Mouse (Mus musculus): ENCODE data around the gene Glmp. TPM values are rescaled to one million over a fixed set of nuclear protein-coding genes. Genes with fewer than 3 reads are reported as not detected.
"Not testable (repeated sequence)": the region's sequence is repeated elsewhere in the genome, so short reads cannot be mapped to it uniquely, and the experiment has no call there.

Gene Glmp
- 209 and 236 TPM in 2 replicates for polyA plus RNA-seq (2015; fragmentation: Nextera tagmentation; extraction: Ambion mirVana)

DNA sequence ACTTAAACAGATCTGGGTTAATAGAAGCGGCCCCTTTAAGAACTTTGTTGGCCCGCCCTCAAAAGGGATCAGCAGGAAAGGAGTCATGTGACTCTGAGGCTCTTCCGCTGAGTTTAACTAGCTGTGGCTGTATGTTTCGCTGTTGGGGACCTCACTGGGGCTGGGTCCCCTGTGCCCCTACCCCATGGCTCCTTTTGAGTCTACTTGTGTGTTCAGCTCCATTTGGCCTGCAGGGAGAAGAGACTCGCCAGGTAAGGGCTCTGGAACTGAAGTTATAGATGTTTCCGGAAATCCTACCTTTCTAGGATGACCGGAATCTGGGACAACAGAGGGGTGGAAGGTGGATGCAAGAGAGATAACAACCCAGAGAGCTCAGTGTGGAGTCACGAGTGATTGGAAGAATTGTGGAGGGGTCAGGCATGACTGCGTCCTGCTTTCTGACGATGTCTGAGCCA lies at the start of gene Glmp:
TSS of gene Glmp (plus strand) at position 73 of the 455 bp plus-strand sequence.
- DNase-seq (ENCODE audit: low spot score) = peak; percentile 66

DNA sequence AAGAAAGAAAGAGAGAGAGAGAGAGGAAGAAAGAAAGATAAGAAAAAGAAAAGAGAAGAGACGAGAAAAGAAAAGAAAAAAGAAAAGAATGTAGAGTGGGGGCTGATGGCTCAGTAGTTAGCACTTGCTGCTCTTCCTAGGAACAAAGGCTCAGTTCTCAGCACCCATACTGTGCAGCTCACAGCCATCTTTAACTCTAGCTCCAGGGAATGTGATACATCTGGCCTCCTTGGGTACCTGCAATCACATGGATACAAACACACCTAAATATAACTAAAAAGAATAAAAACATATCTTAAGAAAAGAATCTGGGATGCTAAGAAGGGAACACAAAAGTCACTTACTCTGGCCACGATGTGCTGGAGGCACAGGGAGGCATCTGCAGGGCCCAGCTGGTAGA lies 48.7 kb upstream of the Glmp start:
- DNase-seq (ENCODE audit: low spot score) = no peak

DNA sequence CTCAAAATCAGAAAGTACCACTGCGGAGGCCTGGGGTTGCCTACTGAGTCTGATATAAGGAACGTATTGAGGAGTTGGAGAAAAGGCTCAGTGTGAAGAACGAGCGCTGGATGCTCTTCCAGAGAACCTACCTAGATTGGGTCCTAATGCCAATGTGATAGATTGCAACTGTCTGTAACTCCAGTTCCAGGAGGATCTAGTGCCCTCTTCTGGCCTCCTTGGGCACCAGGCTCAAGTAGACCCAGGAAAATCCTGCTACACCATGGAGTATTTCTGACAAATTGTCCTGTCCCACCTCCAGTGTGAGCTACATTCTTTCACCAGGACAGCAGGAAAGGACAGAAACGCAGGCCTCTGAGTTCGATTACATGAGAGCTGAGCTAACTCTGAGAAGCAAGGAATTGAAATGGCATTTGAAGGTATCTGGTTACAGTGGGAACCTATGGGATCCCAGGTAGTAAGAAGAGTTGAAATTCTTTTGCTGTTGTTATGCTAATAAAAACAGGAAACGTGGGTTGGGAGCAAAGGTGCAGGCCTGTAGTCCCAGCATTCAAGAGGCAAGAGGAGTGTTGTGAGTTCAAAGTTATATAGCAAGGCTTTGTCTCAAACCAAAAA lies 48.2 kb upstream of the Glmp start:
- DNase-seq (ENCODE audit: low spot score) = no peak

DNA sequence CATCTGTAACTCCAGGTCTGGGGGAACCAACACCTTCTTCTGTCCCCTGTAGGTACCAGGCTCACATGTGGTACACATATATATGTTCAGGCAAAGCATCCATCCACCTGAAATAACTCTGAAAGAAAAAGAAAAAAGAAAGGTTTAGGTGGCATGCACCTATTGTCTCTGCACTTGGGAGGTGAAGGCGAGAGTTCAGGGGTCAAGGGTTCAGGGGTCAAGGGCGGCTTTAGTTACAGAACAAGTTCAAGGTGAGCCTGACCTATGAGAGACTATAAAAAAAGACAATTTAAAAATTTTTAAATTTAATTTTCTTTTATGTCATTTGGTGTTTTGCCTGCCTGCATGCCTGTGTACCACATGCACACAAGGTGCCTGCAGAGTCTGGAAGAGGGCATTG lies 44.8 kb upstream of the Glmp start:
- DNase-seq (ENCODE audit: low spot score) = no peak

DNA sequence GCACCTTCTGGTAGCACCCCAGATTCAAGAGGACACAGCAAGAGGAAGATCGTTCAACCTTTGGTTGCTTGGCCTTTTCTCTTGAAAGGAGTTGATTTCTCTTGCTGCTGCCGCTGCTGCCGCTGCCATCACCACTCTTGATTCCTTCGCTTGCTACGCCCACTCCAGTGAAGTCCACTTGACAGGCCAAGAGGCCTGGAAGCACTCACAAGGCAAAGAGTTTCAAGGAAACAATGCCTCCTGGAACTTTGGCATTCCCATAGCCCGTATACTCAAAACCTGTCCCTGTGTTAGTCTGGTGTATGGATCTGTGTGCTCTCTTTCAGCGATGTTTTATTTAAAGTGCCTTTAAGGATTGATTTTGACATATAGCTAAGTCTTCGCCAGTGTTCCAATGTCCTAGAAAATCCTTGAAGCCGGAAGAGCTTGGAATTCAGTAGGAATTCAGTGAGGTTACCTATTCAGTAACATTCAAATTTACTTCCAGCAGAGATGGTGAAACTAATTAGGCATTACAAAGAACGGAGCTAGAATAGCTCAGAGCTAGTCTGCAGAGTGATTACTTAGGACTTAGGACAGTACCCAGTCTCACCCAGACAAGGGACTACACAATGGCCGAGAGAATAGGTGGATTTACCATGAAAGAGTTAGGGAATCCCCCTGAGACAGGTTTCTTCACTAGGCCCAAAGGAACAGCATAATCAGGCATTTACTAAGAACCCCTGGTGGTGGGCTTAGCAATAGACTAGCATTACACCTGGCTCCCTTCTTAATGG lies 43.5 kb upstream of the Glmp start:
- DNase-seq (ENCODE audit: low spot score) = not testable (repeated sequence)

DNA sequence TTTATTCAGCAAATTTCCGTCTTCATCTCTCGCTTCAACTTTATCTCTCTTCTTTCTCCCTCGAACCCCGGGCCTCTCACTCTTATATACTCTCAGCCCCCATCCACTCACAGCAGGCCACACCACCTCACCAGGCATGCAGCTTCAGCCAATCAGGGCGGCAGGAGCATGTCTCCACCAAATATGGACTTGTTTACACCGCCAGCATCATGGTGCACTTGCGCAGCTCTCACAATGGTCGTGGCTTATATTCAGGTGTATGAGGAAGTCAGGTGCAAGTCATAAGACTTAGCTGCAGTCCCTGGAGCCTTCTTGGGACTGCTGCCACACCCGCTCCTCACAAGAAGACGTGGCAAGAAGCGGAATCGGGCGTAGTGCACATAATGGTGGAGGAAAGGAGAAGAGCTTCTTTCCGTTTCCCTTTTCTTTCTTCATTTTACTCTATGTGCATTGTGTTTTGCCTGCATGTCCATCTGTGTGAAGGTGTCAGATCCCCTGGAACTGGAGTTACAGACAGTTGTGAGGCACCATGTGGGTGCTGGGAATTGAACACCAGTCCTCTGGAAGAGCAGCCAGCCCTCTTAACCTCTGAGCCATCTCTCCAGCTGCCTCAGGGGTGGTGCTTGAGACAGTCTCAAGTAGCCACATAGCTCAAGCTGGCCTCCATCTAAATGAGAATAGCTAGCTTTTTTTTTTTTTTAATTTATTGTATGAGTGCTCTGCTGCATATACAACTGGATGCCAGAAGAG lies 39.8 kb upstream of the Glmp start:
- DNase-seq (ENCODE audit: low spot score) = not testable (repeated sequence)

DNA sequence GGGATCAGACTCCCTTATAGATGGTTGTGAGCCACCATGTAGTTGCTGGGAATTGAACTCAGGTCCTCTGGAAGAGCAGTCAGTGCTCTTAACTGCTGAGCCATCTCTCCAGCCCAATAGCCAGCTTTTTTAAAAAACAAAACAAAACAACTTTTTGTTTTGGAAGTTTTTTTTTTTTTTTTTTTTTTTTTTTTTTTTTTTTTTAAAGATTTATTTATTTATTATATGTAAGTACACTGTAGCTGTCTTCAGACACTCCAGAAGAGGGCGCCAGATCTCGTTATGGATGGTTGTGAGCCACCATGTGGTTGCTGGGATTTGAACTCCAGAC lies 39.3 kb upstream of the Glmp start:
- DNase-seq (ENCODE audit: low spot score) = not testable (repeated sequence)

DNA sequence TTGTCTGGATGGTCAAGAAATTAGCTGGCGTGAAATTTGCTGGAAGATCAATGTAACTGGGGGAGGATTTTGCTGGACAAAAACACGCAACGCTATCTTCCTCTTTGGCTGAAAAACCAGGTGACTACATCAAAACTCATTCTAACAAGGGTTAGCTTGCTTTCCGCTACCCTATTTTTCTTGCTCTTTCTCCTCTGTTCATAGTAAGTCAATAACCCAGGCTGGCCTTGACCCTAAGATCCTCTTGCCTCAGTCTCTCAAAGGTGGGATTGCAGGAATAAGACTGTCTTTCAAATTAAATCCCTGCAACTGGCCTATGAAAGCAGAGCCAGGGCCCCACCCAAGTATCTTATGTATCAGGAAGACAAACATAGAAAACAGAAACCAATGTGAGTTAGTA lies 37.7 kb upstream of the Glmp start, which contains the start of gene Gm38392:
TSS of gene Gm38392 (minus strand) at position 101 of the 400 bp plus-strand sequence.
- no peak for DNase-seq (ENCODE audit: low spot score)

DNA sequence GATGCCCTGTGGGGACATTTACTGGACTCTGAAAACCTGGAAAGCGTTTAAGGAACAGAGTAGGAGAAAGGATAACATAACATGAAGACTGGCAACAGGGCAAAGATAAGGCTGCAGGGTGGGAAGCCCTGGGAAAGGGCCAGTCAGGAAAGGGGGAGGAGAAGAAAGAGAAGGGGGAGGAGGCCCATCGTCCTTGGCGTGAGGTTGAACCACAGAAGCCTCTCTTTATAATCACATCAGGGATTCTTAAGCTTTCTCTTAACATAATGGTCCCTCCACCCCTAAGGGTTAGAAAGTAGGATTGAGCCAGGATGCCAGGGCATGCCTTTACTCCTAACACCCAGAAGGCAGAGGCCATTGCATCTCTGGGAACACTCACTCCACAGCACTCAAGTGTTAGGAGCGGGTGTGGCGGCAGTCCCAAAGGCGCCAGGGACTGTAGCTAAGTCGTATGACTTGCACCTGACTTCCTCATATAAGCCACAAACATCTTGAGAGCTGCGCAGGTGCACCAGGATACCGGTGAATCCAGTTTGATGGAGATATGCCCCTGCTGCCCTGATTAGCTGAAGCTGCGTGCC lies 36.6 kb upstream of the Glmp start:
- not testable (repeated sequence) for DNase-seq (ENCODE audit: low spot score)

DNA sequence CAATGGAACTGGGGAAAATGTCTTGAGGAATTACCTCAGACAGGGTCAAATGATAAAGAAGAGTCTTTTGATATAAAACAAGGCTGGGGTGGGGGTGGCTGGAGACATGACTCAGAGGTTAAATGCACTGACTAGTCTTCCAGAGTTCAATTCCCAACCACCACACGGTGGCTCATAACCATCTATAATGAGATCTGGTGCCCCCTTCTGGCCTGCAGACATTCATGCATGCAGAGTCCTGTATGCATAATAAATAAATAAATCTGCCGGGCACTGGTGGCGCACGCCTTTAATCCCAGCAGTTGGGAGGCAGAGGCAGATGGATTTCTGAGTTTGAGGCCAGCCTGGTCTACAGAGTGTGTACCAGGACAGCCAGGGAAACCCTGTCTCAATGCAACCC lies 32.9 kb upstream of the Glmp start:
- peak; percentile 45 for DNase-seq (ENCODE audit: low spot score)

DNA sequence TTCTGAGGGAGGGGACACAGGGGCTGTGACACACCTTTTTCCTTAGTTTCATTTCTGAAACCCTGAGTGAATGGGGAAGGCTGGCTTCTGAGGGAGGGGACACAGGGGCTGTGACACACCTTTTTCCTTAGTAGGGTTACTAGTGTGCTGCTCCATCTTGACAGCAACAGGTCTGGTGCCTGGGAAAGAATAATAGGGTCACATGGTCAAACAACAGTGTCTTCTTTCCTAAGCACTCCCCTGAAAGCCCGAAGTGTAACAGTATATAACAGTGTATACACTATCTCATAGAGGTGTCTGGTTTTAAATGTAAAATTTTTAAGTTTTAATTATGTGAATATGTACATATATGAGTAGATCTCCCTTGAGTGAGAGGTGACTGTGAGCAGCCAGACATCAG lies 29.6 kb upstream of the Glmp start:
- DNase-seq (ENCODE audit: low spot score) = not testable (repeated sequence)

DNA sequence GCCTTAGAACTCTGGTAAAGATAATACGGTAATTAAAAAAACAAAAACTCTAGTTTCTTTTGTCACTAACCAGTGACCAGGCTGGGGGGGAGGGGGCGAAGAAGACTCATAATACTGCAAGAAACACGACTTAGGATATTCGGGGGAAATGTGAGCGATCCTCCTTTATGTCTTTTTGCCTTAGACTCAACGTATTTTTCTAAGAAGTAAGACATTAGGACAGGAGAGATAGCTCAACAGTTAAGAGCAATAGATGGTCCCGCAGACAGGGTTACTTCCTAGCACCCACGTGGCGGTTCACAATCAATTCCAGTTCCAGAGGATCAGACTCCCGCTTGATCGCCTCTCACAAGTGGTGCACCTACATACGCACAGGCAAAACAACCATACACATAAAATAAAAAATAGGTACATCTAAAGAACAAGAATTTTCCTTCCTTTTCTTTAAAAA lies 28.7 kb upstream of the Glmp start:
- DNase-seq (ENCODE audit: low spot score) = no peak

DNA sequence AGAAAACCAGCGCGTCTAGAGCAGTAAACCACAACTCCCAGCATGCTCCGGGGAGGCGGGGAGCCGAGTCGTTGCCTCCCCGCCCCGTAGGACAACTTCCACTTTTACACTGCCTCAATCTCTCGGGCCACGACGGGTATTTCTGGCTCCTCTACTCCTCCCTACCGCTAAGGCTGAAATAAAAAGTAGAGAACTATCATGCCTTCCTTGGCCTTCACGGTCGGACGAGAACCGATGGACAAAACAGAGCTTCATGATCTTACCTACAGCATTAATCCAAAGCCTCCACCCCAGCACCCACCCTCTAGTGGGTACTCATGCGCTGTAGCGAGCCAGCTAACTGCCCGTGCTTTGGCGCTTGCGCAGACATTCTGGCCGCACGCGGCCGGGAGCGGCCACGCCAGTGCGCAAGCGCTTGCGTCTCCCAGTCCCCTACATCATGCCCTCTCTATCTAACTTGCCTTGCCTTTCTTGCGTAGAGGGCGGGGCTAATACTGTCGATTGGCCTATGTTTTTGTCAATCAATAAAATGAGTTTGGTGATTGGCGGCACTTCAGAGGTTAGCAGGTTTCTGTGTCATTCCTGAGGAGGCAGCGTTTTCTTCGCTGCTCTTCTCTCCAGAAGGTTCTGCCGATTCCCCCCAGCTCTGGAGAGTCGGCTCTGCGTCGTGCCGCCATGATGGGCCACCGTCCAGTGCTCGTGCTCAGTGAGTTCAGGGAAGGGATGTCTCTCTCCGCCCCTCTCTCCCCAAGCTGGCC lies 28.1 kb upstream of the Glmp start, which contains the start of the genes Tsacc and Cct3:
TSS of gene Tsacc (minus strand) at position 439 of the 758 bp plus-strand sequence.
TSS of gene Cct3 (plus strand) at position 556 of the 758 bp plus-strand sequence.
- peak; percentile 99 for DNase-seq (ENCODE audit: low spot score)

DNA sequence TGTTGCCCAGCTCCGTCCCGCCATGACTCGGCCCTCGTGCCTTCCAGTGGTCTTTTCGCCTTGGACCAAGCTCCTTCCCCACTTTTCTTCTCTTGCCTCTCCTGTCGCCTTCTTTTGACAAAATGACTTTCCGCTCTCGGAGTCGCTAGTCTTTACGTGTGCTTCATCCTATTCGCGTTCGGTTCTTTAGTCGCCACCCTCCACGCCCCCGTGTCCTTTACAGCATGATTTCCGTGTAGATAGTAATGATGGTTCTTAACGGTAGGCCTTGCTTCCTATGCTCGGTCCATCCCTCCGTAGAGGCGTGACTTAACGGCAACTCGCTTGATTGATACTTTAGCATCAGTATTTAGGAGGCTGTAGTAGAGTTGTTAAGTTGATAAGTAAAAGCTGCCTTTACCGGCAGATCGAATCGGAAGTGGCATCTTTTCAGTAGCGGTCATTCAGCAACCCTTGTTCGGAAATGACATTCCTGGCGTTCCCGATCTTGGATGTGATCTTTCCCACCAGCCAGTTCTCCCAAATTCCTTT lies 27.4 kb upstream of the Glmp start:
- no peak for DNase-seq (ENCODE audit: low spot score)

DNA sequence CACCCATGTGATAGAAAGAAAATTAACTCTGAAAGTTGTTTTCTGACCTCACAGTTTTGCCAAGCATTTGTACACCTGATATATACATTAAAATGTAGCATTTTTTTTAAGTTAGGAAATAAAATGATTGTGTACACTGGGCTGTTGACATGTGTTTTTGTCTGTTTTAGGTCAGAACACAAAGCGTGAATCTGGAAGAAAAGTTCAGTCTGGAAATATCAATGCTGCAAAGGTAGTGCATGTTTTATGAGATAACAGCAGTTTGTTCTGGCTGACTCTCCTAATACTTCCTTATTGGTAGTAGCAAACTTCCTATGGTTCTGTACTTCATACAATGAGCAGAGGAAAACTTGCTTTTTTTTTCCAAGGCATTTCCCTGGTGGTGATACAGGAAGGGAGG lies 25.7 kb upstream of the Glmp start:
- DNase-seq (ENCODE audit: low spot score) = no peak

DNA sequence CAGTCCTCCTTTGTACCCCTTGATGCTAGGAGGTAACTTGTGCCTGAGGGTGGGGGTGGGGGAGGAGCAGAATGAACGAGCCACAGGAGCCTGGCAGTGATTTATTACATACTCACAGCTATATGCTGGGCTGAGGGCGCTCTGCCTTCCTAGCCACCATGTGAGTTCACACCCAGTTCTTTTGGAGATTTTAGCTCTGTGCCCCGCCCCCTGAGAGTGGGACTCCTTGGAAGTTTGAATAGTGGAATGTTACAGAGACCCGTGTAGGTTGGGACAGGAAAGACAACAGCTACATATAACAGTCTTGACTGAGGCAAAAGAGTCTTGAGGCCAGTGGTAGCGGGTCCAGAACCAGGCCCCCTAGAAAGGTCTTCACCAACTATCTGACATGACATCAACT lies 4.1 kb downstream of the Glmp start:
- DNase-seq (ENCODE audit: low spot score) = no peak

DNA sequence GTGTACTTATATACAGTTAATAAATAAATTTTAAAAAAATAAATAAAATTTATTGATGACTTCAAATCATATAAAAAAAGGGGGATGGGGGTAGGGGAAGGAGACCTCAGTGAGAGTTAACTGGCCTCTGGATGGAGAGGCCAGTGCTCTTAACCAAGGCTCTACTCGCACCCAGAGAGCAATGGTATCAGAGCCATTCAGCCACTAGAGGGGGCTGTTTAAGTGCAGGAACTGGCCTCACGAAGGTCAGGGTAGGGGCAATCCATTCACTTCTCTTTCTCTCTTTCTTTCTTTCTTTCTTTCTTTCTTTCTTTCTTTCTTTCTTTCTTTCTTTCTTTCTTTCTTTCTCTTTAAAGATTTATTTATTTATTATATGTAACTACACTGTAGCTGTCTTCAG lies 6.5 kb downstream of the Glmp start:
- peak; percentile 73 for DNase-seq (ENCODE audit: low spot score)

DNA sequence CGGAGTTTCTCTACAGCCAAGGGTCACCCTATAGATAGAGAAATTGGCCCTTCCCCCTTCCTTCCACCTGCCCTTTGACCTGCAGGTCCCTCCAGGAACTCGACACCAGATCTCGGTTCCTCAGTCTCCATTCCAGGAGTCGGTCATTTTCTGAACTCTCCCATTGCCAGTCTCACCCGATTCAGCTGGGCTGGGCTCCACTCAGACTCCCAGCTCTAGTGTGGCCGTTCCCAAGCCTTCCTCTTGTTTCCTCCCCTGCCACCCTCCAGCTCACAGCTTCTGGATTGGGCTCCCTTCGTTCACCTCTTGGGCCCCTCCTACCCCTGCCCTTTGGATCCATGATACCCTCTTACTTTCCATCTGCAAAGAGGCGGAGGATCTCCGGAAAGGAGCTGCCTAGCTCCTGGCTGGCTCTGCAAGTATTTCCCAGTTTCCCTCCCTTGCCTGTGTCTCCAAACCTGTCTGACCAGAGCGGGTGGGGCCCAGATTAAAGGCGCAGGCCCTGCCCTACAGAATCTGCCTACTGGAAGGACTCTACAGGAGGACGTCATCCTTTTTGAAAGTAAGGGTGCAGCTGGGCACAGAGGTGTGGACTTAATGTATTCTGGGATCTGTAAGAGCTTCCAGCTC lies 9.3 kb downstream of the Glmp start:
- DNase-seq (ENCODE audit: low spot score) = no peak

DNA sequence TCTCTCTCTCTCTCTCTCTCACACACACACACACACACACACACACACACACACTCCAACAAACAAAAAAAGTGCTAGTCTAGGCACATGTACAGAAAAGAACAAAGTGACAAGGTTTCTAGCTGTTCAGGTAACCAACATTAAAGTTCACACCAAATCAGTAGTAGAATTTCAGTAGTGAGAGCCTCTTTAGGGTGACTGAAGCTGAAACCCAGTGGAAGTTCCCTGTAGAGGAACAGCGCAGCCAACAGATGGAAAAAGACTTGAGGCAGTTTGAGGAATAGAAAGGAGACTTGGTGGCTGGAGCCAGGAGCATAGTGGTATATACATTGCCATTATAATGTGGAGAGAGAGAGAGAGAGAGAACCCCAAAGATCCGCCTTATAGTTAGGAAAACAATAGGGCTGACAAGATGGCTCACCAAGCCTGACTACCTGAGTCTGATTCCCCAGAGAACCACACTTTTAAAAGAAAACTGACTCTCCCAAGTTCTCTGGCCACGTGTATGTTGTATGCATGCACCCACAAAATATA lies 10.1 kb downstream of the Glmp start:
- no peak for DNase-seq (ENCODE audit: low spot score)

All from thymus, postnatal 0 days (tissue).